Mouse (Mus musculus) embryonic fibroblast, embryonic 13.5 days (primary cell): Measurements from ENCODE around the gene Eif2ak4.

Experiments used
- CTCF ChIP-seq: IDR thresholded peaks from 2 replicates; pipeline ENCODE4 v1.5.1; 2011; ENCODE audit warnings: mild to moderate bottlenecking, control low read depth, low read length, moderate library complexity, borderline replicate concordance; ENCODE audit not compliant: insufficient read depth
- POLR2A ChIP-seq: IDR thresholded peaks from 2 replicates; pipeline ENCODE4 v1.6.1; 2011; ENCODE audit warnings: low read depth, mild to moderate bottlenecking, control low read depth, low read length, moderate library complexity

DNA sequence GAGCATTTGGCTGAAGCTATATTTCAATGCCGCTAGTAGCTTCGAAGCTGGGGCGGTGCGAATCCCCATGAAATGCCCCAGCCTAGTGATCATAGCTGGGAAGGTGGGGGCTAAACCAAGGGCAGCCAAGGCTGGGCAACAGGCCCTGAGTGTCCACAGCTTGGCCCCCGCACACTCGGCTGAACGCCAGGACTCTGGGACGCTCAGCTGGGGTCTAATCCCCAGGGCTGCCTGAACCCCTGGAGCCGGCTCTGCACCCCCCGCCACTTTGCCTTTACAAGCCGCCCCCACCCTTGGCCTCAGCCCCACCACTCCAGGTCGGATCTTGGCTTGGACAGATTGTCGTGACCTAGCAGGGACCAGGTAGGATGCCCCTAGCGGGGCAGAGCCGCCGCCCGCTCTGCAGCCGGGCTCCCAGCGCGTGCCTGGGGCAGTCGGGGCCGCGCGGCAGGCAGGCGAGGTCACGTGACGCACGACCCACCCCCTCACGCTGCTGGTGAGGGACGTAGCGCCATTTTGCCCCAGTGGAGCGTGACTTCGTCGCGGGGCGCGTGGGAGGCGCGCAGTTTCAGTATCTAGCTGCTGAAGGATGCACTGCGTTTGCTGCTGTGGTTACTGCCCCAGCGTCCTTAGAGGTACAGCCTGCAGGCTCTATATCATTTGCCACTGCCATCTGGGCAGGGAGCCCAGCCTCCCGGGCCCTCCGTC, 14.7 kb upstream of the Eif2ak4 start:
- TF ChIP-seq CTCF (peak; percentile 0; the same call in 1 of the 2 replicates), POLR2A (peak; percentile 58)
